Mouse (Mus musculus): ENCODE data around the gene Mier1.

Mier1 gene

DNA sequence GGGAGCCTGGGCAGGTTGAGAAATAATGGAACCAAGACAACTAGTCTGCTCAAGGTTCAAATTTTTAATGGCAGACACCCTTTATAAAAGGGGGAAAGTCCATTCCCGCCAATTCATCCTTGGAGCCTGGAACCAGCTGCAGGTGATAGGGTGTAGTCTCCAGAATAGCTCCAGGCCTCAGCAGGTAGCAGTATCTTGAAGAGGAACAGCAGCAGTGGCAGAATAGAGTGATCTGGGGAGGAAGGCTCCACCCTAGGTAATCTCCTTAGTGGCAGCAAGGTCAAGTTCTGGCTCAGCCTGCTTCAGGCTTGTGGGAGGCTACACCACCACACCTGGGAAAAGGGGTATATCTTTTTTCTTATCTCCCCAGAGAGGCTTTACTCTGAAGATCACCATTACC lies 52.0 kb downstream of the Mier1 start:
- DNase-seq (ENCODE audit: low read depth, low spot score) = peak; percentile 17

DNA sequence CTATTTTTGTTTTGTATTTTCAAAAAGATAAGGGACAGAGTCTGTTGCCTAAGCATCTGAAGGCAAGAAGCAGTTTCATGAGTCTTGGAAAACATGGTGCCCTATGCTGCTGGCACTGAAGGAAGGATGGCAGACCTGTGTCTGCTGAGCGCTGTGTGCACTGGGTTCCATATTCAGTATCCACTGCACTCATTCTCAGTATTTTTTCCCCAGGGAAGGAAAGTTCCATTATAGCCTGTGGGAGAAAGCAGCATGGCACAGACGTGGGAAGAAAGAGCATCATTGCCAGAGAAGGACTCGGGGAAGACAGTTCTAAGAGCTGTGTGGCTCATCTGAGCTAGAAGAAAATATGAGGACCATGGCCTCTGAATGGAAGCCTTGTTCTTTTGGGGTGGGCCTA lies 57.1 kb downstream of the Mier1 start:
- no peak for DNase-seq (ENCODE audit: low read depth, low spot score)

DNA sequence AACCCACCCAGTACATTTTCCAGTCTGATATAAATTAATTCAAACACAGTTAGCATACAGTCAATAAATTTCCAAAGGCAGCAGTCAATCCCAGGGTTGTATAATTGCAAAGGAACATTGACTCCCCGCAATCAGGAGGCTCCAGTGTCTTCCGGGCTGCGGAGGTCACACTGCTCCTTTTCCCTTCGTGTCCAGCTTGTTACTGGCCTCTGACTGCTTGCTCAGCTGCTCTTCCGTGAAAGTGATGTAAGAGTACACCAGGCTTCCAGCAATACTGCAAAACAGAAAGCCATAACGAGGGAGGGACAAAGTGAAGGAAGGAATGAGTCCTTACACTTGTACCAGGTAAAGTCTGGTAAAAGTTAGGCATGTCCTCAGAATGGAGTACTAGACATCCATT lies 59.3 kb downstream of the Mier1 start:
- DNase-seq (ENCODE audit: low read depth, low spot score) = no peak

DNA sequence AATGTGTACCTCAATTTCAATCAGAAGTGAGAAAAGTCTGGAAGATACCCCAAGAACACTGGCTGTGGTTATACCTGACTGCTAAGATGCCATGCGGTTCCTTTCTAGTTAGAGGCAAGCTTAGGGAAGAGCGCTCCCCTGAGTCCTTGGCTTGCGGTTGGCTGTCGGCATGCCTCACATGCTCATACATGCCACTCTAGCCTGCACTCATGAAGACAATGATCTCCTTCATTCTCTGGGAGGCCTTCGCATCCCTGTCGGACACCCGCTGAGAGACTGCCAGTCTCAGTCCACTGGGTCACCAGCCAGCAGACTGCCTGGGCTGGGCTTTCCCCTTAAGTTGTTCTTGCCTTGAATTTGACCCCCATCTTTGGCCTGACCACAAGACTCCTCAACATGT lies 59.8 kb downstream of the Mier1 start:
- DNase-seq (ENCODE audit: low read depth, low spot score) = no peak

DNA sequence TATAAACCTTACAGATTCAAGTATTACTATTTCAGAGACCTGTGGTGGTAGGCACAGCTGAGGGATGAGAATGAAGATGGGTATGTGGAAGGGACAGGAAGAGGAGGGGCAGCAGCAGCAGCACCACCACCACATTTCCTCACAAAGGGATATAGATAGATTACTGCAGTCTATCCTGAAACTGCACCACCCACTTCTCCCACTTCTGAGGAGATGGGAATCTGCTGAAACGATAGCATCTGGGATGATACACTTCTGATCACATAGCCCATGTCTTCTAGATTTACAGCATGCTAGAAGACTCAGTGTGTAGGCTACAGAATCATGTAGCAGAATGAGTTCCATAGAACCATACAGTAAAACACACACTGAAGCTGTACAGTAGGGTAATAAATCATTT lies 63.5 kb downstream of the Mier1 start:
- no peak for DNase-seq (ENCODE audit: low read depth, low spot score)

DNA sequence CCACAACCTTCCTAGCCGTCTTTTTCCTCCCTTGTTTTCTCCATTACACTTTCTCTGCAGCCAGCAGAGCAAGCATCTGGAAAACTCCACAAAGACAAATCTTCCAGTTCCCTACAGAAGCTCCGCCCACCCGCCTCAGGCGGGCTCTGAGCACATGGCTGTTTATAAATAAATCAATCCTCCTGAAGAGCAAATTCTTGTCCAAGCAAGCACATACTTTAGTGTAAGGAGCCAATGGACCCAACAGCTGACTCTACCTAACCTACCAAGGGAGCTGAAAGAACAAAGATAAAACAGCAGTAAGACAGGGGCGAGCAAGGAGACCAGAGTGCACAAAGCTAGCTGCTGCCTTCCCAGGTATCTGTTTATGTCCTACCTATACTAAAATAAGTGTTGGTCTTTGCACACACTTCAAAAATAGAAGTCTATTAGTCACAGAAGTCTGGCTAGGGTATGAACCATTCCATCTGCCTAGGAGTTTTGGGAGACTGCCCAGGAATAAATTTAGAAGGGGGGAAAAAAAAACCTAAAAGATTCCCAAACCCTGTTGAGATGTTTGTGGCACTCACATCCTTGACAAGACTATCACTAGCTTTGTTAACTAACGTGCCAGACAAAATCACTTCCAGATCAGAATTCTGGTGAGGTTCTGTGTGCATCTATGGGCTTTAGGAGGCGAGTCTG lies 64.6 kb downstream of the Mier1 start:
- DNase-seq (ENCODE audit: low read depth, low spot score) = peak; percentile 16

DNA sequence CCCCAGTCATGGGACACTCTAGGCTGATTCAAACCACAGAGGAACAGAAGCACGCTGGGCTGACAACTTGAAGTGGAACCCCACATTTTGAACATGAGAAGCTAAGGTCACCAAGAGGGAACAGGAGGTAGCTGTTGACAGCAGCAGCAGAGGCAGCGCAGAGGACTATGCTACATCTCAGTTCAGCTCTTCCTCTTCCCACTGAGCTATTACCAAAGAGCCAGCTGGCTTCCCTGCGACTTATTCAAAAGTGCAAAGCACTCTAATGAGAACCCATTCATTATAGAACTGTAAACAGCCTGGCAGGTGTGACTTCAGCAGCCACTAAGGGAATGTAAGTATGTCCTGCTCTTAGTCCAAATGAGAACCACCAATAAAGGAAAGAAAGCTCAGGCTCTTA lies 65.4 kb downstream of the Mier1 start:
- DNase-seq (ENCODE audit: low read depth, low spot score) = no peak

DNA sequence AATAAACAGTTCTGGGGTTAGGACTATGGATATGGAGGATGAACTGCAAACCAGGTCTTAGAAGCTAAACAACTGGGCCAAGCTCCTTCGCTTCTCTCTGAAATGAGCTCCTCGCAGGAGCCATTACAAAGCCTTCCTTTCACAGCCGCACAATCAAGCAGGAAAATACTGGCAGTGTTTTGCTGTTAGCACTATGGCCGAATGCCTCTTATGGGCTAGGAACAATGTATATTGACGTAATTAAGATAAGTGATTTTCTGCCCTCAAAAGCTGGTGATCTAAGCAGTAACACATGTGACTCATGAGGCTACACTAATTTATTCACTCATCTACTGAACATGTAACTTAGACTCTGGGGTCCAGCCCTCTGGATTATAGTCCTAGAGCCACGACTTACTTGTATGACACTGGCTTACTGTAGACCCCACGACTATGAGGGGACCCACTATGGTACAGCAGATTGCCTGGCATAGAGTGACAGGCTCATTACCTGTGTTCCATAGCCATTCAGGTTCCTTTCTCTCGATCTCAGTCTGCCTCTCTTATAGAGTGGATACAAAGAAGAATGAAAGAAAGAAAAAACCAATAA lies 66.2 kb downstream of the Mier1 start:
- no peak for DNase-seq (ENCODE audit: low read depth, low spot score)

DNA sequence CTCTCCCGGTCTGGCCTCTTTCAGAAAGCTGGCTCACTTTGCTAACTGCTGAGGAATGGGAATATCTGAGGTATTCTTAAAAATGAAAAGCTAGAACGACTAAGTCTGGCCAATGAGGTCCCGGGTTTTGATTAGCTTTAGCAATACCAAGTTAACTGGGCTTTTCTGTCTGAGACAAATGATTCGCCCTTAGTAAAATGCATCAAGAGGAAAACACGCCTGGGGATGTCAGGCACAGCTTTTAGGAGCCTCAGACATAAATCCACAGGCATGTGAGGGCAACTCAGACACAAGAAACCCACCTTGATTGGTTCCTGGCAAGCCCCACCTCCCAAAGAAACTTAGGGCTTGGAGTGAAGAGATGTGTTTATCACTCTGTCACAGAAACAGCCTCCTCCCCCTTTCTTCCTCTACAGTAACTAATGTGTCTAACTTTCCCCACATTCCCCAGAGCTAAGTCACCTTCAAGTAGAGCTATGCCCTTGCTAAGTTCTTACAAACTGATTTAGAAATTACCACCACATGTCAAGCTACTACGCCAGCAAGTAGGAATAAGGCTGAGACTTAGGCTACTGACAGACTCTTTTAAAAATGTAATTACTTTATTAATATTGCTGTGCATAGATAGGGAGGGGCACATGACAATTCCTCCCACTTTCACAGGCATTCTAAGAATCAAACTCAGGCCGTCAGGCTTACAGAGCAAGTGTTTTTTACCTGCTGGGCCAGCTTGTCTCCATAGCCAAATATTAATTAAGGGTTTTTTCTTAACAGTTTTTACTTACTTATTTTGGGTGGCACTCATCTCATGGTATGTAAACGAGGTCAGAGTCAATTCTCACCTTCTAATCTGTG lies 74.8 kb downstream of the Mier1 start:
- DNase-seq (ENCODE audit: low read depth, low spot score) = no peak

DNA sequence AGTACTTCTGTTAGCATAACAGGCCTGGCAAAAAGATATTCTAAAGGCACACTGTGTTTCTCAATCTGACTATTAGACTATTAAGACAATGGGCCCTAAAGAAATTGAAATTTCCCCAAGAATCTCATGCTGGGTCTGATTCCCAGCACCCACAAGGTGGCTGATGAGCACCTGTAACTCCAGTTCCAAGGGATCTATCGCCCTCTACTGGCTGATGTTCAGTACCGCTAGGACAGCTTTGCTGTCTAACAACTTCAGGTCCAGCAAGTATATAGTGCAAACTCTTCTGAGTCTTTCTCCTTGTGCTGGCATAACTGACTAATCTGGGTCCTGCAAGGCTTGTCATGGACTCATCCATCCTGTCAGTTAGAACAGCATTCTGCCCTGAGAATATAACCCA lies 78.2 kb downstream of the Mier1 start:
- DNase-seq (ENCODE audit: low read depth, low spot score) = peak; percentile 67

DNA sequence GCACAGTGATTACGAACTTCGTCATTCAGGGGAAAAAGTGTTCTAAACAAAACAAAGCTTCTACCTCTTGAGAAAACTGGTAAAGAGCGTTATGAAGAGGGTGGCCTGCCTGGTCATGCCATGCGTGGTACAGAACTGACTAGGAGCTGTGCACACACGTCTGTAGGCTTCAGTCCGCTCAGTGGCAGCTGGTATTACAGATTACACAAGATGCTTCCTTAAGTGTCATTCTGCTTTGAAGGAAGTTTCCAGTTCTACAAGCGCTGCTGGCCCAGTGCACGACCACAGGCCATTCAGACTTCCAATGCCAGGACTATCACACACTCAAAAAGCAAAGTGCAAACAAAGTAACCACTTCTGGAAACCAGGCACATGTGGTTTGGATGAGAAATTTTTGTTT lies 83.2 kb downstream of the Mier1 start:
- DNase-seq (ENCODE audit: low read depth, low spot score) = no peak

DNA sequence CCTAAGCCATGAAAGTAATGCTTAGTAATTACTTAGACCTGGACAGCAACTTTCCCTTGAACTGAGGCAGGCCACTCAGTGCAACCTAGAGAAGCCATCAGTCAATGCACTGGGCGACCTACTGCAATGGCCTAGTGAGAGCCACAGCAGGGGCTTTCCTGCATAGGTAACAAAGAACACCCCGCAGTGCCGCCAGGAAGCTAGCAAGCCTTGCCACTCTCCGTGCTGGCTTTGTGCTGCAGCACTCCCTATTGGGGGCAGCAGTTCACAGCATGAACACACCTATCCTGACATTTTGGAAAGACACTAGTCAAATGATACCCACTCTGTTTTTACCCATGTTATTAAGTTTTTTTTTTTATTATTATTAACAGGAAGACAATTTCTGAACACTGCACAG lies 84.9 kb downstream of the Mier1 start:
- peak; percentile 66 for DNase-seq (ENCODE audit: low read depth, low spot score)

DNA sequence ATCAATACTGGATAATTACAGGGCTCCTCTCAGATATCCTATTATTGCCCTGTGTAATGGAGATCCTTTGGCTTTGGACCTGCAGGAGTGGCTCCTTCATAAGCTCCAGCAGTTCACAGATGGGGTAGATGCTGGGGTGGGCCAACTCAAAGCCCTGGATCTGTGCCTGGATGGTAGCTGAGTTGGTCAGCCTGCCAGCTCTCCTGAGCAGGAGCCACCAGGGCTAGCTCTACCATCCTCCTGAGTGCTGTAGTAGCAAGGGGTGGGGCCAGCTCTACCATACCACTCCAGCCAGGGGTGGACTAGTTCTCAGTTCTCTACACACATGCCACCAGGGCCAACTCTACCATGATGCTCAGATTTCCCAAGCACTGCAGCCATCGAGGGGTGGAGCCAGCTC lies 85.9 kb downstream of the Mier1 start:
- DNase-seq (ENCODE audit: low read depth, low spot score) = no peak

DNA sequence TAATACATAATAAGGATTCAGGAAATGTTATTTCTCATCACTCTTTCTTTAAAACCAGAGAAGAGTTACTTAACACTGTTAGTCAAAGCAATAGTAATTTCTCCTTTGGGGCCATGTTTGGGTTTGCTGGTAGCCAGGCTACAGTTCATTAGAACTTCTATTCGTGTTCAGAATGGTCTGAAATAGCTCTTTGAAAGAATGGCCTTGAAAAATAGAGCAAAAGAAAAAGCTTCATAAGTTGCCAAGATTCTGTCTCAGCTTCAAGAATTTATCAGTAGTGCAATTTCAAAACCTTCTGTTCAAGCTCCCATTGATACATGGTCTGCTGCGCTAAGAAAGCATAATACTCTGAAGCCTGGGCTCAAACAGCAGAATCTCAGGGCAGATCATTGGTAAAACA lies 89.5 kb downstream of the Mier1 start:
- no peak for DNase-seq (ENCODE audit: low read depth, low spot score)

DNA sequence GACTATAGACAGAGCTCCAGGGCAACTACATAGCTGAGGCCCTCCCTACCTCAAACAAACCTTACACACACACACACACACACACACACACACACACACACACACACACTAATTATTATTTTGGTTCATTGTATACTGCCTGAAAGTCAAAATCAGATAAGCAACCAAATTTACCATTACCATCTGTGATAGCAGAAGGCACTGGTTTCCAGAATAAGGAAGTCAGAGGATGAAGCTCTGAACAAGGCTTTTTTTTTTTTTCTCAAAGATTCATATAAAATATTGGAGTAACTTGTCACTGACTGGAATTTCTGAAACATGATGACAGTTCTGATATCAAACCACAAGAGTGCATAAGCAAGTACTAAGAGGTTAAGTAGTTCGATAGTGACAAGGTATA lies 94.4 kb downstream of the Mier1 start:
- no peak for DNase-seq (ENCODE audit: low read depth, low spot score)

DNA sequence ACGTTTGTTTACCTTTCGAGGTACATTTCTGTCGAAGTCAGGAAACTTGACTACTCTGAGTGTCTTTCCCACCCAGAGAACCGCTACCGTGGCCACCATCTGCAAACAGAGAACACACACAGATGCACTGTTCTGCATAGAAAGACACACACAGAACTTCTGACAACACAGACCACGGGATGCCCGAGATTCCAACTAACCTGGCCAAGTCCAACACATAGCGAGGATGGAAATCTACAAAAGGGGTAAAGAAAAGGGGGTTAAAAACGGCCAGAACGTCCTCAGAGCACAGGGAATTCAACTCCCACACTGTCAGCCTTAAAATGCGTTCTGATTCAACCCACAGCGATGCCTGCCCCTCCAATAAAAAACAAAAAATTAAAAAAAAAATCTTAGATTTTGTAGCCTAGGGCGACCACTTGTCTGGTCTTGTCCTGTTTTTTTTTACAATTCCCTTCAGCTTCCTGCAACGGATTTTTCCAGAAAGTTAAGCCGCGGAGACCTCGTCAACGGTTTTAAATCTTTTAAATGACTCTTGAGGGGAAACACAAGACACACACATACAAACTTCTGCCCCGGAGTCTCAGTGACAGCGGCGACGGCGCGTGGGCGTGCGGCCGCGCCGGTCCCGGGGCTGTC lies 99.8 kb downstream of the Mier1 start:
- no peak for DNase-seq (ENCODE audit: low read depth, low spot score)

DNA sequence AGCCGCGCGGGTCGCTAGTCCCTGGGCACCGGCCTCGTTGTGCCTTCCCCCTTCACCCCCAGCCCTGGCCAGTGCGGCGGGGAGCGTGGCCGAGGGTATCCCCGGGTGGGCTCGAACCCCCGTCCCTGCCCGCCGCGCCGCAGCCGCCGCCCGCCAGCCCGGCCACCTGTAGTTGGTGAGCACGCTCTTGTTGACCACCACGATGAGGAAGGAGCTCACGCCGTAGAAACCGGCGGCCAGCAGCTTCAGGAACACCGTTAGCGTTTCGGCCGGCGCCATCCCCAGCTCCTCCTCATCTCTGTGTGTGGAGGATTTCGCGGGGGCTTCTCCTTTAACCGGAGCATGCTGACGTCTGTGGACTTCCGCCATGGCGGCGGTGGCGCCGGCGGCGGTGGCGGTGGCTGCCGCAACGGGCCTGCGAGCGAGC lies 100.3 kb downstream of the Mier1 start:
- DNase-seq (ENCODE audit: low read depth, low spot score) = peak; percentile 63

Measured in ZHBTc4 (cell line).